Mouse (Mus musculus) olfactory bulb, adult 2 months (tissue): ENCODE measurements around the gene Adprhl1.
A peak's percentile ranks its signal among the peaks of the same experiment; 100 is the strongest.

Experiments used
- CTCF ChIP-seq: fragments of 200-500 bp; IDR thresholded peaks from 2 replicates; pipeline ENCODE4 v1.5.1; 2012; ENCODE audit warnings: low read depth, mild to moderate bottlenecking, low read length, moderate library complexity; ENCODE audit not compliant: insufficient read depth
- POLR2A ChIP-seq: fragments of 200-500 bp; IDR thresholded peaks from 2 replicates; pipeline ENCODE4 v1.6.1; 2012; ENCODE audit warnings: mild to moderate bottlenecking, low read depth, low read length, moderate library complexity; ENCODE audit not compliant: insufficient read depth

- TF ChIP-seq CTCF (peak; percentile 64; the same call in 1 of the 2 replicates), POLR2A (no peak)
Observed at GRCm38 (mm10) chr8:13254019-13254418, at the start of gene Adprhl1.
